Mouse (Mus musculus) right cerebral cortex, postnatal 25 days (tissue): Measurements from ENCODE around the gene Ccdc146.

Source experiments
- DNase-seq: peaks from one replicate; pipeline ENCODE4 v3.0.0; 2022

Ccdc146 gene

DNA sequence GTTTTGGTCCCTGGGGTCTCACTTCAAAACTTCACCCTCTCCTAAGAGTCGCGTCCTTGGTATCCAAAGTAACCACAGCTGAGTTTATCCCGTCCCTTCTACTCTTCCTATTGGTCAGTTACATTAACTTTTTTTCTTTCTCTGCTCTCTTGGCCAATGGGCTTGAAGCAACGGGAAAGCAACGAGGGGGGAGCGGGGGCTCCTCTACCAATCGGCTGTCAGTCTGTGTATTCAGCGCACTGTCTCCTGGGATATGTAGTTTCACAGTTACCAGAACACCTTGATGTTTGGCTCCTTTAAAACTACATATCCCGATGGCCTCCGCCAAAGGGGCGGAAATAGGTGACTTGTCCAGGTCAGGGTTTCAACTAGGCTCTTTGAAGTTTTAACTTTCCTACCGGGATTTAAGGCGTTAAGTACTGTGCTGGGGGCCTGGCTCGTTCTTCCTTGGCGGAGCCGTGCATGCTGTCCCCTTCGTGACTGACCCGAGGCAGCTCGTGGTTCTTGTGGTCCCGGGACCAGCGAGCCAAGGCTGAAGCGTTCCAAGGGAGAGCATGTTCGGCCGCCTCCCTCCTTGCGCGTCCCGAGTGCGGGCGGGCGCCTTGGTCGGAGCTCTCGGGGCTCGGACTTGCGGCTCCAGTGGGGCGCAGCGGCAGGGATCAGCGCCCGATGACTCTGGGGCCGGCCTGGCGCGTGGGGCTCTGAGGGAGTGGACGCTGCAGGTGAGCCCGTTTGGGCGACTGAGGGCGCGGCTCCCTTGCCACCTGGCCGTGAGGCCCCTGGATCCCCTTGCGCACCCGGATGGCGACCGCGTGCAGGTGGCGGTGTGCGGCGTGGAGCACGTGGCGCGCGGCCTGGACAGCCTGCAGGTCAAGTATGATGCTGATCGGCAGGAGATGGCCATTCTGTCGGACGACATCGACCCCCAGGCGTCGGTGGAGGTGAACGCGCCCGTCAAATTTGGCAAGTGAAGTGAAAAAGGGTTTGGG lies at the start of gene Ccdc146, which contains the start of gene Fam185a:
Gene Ccdc146, minus strand, starts transcription at position 64 of the 989 bp plus-strand sequence.
Gene Fam185a, plus strand, starts transcription at position 345 of the 989 bp plus-strand sequence.
- peak; percentile 91 for DNase-seq

- no peak for DNase-seq
Observed at GRCm38 (mm10) chr5:21468100-21468499, 43.6 kb upstream of the Ccdc146 start.

DNA sequence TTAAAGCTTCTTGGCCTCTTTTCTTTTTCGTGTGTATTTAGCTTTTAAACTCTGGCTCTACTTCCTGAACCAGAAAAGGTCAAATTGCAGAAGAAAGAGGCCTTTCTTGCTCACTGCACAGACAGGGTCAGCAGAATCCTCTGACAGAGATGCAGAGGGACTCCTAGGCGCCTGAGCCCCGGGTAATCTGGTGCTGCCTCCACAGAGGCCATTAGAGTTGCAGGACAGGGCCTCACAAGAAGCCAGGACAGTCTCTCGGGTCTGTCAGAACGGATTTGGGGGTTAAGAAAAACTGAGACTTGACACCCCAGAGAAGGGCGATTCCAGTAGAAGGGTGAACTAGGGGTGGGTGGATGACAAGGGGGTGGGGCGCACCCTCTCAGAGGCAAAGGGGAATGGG lies 42.9 kb upstream of the Ccdc146 start:
- no peak for DNase-seq

DNA sequence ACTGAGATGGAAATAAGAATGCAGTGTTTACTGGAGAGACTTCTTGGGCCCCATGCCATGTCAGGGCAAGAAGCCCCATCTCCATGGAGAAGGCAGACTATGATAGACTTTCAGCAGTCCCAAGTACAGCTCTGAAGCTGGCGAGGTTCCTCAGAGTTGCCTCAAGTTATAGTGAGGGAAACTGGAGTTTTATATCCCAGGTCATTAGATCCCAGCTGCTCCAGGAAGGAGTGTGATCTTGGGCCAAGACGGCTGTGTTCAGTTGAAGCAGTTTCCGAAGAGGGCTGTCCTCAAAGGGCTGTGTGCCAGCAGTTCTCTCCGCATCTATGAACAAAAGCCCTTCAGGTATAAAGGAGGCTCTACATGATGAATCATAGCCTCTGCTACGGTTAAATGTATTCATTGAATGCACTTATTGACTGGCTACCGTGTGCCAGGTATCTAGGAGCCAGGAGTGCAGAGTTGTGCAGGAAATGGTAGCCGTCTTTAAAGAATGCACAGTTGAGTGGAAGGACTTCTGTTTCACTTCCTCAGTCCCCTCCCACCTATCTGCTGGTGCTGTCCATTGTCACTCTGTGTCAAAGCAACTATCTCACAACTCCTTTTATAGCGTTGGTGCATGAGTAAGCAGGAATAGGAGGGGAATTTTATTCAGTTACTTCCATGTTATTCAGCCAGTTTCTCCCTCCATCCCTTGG lies 16.5 kb upstream of the Ccdc146 start:
- DNase-seq, result no peak

- DNase-seq, result no peak
Observed at GRCm38 (mm10) chr5:21439446-21440110, 15.1 kb upstream of the Ccdc146 start.

- no peak for DNase-seq
Observed at GRCm38 (mm10) chr5:21438428-21438827, 14.0 kb upstream of the Ccdc146 start.

- DNase-seq, result no peak
Observed at GRCm38 (mm10) chr5:21436471-21436975, 12.0 kb upstream of the Ccdc146 start.

DNA sequence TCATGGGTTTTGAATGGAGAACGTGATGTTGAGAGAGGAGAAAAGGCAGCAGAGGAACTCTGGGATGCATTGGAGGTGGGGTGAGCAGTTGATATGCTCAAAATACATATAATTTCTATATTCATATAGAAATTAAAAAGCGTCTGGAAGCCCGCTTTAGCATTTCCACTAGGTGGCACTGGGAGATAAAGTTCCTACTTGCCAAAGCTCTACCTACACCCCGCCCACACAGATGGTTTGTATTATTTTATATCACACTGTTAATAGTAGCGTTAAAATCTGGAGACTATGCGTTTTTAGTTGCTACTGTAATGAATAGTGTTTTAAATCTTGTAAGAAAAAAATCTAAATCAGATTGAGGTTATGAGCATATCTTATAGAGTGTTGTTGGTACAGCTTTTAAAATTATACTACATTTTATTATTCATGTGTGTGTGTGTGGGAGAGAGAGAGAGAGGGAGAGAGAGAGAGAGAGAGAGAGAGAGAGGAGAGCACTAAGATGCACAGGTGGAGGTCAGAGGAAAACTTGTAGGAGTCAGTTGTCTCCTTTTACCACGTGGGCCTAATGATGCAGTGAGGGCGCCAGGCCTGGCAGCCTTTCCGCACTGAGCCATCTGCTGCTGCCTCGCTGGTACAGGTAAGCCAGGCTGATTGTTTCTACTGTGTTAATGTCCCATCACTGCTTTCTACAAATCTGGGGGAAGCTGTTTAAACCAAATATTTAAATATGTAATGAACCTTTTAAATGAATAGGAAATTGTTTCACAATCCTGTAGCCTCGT lies 9.9 kb upstream of the Ccdc146 start:
- DNase-seq, result no peak

DNA sequence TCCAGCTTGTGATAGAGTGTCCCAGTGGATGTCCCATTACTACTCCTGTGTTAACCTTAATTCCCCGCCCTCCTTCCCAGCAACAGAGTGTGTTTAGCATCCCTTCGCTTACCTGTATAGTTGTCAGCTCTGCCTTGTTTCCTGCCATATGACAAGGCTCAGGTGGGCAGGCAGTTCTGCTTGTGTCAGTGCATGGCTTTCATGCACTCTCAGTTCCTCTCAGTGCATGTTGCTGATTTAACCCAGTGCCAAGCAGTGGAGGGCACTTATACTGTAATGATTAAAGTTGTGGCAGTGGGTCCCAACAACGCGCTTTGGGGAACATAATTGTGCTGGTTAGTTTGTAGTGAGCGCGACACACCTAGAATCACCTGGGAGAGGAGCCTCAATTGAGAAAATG lies 2.2 kb upstream of the Ccdc146 start:
- DNase-seq, result no peak

DNA sequence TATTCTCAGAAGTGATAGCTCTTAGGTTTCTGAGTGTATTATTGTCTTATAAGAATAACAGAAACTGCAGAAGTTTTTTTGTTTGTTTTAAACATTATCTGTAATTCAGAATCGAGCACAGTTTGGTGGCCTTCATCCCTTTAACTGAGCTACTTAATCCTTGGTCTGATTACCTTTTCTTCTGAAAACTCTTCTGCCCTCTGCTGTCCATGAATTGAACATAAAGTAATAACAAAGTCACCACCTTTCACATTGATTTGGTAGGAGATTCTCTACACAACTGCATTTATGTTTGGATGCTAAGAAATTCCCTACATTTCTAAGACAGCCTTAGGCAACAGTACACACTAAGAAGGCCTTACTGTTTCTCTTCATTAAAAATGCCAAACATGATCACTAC lies 3.9 kb downstream of the Ccdc146 start:
- no peak for DNase-seq

GRCm38 (mm10) chr5:21418613-21419012 lies 5.9 kb downstream of the Ccdc146 start:
- no peak for DNase-seq

GRCm38 (mm10) chr5:21414116-21414820 lies 10.2 kb downstream of the Ccdc146 start:
- no peak for DNase-seq

- no peak for DNase-seq
Observed at GRCm38 (mm10) chr5:21413322-21413721, 11.2 kb downstream of the Ccdc146 start.

DNA sequence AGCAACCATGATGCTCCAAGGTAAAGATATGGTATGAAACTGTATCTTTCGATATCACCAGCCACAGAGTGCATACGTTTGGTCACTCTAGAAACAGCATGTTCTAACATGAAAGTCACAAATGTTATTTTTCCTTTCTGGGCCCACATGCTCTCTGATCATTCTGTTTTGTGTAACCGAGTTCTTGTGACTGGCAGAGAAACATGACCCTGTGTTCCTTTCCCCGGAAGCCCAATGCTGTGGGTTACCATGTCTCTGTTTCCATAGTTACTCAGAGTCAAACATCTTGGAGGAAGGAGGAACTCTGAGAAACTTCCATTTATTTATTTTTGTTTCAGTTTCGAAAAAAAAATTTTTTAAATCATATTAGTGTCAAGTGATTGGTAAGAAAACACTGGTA lies 12.4 kb downstream of the Ccdc146 start:
- no peak for DNase-seq

DNA sequence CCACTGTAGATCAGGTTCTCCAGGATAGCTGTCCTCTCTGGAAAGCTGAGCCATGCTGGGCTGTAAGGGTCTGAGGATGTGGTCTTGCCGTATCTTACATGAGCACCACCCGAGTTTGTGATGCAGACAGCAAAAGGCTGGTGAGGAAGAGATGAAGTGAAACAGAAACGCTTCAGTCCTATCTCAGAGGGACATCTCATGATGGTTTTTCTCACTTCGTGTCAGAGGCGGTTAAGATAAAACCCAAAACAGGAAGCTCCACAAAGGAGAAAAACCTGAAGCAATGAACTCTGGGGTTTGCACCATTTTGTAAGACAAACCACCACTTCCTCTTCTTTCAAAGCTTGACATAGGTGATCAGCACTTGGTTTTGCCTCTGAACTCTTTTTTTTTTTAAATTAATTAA lies 13.2 kb downstream of the Ccdc146 start:
- no peak for DNase-seq

GRCm38 (mm10) chr5:21395205-21395840 lies 29.2 kb downstream of the Ccdc146 start:
- no peak for DNase-seq

DNA sequence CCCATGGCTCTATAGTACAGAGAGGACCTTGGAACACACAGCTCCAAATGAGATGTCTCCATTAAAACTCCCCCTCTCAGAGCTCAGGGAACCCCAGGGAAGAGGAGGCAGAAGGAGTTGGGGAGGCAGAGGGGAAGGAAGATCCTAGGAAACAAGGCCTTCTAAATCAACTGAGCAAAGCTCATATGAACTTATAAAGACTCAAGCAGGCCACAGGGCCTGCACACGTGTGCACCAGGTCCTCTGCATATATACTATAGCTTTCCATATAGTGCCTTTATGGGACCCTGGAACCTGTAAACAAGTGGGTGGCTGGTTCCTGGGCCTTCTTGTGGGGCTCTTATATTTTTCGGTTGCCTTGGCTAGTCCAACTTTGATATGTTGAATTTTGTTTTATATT lies 29.9 kb downstream of the Ccdc146 start:
- DNase-seq, result no peak

DNA sequence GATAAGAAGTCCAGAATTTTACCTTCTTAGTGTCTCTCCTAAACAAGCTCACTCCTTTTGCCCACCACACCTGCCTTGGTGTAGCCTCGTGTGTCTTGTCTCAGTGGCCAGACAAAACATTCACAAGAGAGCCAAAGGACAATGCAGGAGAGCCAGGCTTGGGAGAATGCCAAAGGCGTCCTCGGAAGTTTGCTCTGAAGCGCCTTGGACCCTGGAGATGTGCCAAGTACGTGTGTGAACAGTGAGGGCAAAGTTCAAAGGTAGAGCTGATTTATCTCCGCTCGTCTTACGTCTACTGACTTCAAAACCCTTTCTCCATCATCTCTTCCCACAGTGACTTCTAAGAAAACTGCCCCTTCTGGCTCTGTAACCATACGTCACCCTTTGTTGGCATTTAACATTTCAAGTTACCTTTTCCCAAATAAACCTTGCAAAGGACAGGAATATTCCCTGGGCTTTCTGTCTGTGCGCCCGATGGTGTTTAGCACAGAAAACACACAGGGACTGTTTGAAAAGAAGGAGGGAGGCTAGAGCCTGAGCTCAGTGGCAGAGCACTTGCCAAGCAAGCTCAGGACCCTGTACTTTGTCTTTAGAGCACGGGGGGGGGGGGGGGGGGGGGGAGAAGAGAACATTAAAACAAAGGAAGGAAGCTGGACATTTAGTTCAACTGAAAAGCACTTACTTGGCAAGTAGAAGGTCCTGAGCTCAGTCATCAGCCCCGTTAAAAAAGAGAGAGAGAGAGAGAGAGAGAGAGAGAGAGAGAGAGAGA lies 32.7 kb downstream of the Ccdc146 start:
- DNase-seq, result no peak

DNA sequence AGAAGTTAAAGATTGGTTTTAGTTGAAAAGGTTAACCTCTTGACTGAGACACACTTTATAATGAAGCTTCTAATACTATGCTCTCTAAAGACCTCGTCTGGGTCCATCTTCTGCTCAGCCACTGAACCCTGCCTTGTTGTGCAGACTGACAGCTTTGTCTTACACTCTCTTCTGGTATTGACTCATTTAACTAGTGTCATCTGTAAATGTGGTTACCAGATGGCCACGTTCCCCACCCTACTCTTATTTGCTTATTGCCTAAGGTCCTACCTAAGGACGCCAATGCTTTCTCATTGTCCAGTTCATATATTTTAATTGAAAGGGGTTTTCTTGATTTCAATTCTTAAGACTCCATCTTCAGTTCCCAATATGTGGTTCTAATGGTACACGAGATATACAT lies 35.6 kb downstream of the Ccdc146 start:
- DNase-seq, result no peak

DNA sequence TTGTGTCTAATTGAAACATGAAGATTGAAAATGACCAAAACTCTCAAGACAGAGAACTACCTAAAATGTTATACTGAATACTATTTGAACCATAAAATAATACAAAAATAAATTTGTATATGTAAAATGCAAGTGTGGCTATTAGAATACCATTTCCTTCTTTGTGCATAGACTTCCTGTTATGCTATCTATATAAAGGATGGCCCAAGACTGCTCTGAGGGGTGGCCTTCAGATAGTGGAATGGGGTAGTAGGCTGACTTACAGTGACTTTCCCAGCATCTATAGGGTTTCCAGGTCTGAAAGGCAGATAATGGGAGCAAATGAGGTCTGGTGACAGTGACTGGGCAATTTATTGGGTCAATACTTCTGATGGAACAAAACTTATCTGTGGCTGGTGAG lies 37.1 kb downstream of the Ccdc146 start:
- no peak for DNase-seq
